Mouse (Mus musculus) CD4-positive naive resting alpha-beta T cell, adult 57 days (primary cell): ENCODE measurements around the gene 9230112D13Rik. TPM values are rescaled to one million over a fixed set of nuclear protein-coding genes. Genes with fewer than 3 reads are reported as not detected.

Experiments
- total RNA-seq: library from RNA; stranded (reverse); gene quantifications from one replicate; pipeline ENCODE4 v1.2.4, GENCODE M21; 2023

9230112D13Rik gene
- total RNA-seq, result not detected

DNA sequence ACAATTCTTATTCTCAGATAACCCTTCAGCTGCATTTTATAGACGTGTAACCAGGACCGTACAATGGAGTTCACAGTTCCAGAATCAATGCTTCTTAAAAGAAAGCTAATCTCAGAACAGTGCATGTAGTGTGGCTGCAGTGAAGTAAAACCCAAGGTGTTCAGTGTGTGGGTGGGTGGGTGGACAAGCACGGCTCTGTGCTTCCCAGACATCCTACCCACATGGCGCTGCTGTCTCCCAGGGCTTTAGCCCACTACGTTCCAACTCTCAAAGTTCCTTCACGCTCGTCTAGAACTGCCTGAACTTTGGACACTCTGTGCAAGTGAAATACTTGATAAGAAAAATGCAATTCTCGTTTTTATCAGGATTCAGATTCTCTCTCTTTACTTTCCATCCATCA, at the start of gene 9230112D13Rik:
9230112D13Rik (minus strand) TSS at position 101 of the 400 bp plus-strand sequence.

DNA sequence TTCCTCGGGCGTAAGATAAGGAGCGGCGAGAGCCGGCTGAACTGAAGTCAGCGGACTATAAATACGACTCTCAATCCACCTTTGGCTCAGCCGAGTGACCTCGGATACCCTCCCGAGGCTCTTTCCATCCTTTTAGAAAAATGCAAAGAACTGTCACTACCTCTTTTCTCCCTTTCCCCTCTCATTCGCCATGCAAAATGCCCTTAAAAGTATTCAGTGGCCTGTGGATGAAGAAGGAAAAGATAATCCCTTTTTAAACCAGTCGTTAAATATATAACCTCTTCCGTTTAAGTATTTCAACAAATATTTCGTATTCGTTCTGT, 19.3 kb downstream of the 9230112D13Rik start, which contains the start of gene Bmpr1a:
Bmpr1a (minus strand) TSS at position 17 of the 323 bp plus-strand sequence.

Other genes starting within 250 kb of the 9230112D13Rik start
- gene Shld2, start 212.3 kb downstream of the 9230112D13Rik start, total RNA-seq, result 22.7 TPM
- gene Glud1, start 212.1 kb downstream of the 9230112D13Rik start, total RNA-seq, result 139 TPM
- not detected for gene Fam25c, start 167.4 kb downstream of the 9230112D13Rik start, total RNA-seq
- not detected for gene Sncg, start 148.0 kb downstream of the 9230112D13Rik start, total RNA-seq
- gene Mmrn2, start 147.3 kb downstream of the 9230112D13Rik start, total RNA-seq, result 0.24 TPM
- 1.8 TPM for gene Bmpr1a, start 19.5 kb downstream of the 9230112D13Rik start, total RNA-seq
- not detected for gene Ldb3, start 65.9 kb upstream of the 9230112D13Rik start, total RNA-seq
- gene Opn4, start 77.3 kb upstream of the 9230112D13Rik start, total RNA-seq, result not detected
- gene Wapl, start 151.1 kb upstream of the 9230112D13Rik start, total RNA-seq, result 90.1 TPM